Comparison of ENCODE assay signal across 33 mouse cellular contexts in genomic region chr1:64988176-64988575, GRCm38 (mm10). TPM values are rescaled to one million over a fixed set of nuclear protein-coding genes. Genes with fewer than 3 reads are reported as not detected.
"Had no signal": no experiment of that assay in that cellular context is flagged by ENCODE, and none has a peak within 500 bp of the region (broad histone marks: within the 10 kb centered on the region; RNA-seq: fewer than 3 reads in every experiment).

No protein-coding gene starts in this region.

- H3K4me3 ChIP-seq: gastrocnemius, adult 2 months; heart, adult 2 months; heart, embryonic 12.5 days; hindbrain, embryonic 10.5 days; hindbrain, embryonic 12.5 days; kidney, embryonic 15.5 days; left cerebral cortex, adult 2 months; limb, embryonic 10.5 days; limb, embryonic 12.5 days; liver, embryonic 12.5 days had no signal

- ATAC-seq: hindbrain, embryonic 16.5 days; intestine, embryonic 16.5 days; liver, embryonic 12.5 days had no signal

- H3K36me3 ChIP-seq: heart, embryonic 12.5 days; hindbrain, embryonic 10.5 days; hindbrain, embryonic 12.5 days; kidney, embryonic 15.5 days; limb, embryonic 10.5 days; limb, embryonic 12.5 days; liver, embryonic 12.5 days had no signal

- DNase-seq: gastrocnemius, adult 2 months; gastrocnemius, postnatal 10 days; gastrocnemius, postnatal 25 days; heart, adult 2 months; heart, postnatal 10 days; heart, postnatal 4 days; kidney, adult 11 months; kidney, adult 2 months; kidney, adult 9 months; kidney, postnatal 14 days; kidney, postnatal 36 days; layer of hippocampus, adult 9-11 months had no signal

- H3K9me3 ChIP-seq: heart, embryonic 12.5 days; hindbrain, embryonic 10.5 days; hindbrain, embryonic 12.5 days; kidney, embryonic 15.5 days; limb, embryonic 10.5 days; limb, embryonic 12.5 days; liver, embryonic 12.5 days had no signal

- H3K27ac ChIP-seq: gastrocnemius, adult 2 months; heart, adult 2 months; hindbrain, embryonic 10.5 days; hindbrain, embryonic 12.5 days; hindbrain, embryonic 14.5 days; kidney, embryonic 15.5 days; kidney, postnatal 0 days; left cerebral cortex, adult 2 months; limb, embryonic 10.5 days; limb, embryonic 12.5 days; liver, embryonic 12.5 days; liver, embryonic 14.5 days had no signal

- H3K4me1 ChIP-seq: heart, embryonic 12.5 days; hindbrain, embryonic 10.5 days; hindbrain, embryonic 12.5 days; kidney, embryonic 15.5 days; limb, embryonic 10.5 days; limb, embryonic 12.5 days; liver, embryonic 12.5 days had no signal

- H3K4me2 ChIP-seq: heart, embryonic 12.5 days; hindbrain, embryonic 12.5 days; hindbrain, embryonic 14.5 days; kidney, embryonic 15.5 days; limb, embryonic 12.5 days; liver, embryonic 12.5 days had no signal

- H3K27me3 ChIP-seq: heart, embryonic 12.5 days; hindbrain, embryonic 12.5 days; kidney, embryonic 15.5 days; limb, embryonic 12.5 days; liver, embryonic 12.5 days had no signal

- H3K9ac ChIP-seq: heart, embryonic 12.5 days; hindbrain, embryonic 12.5 days; hindbrain, embryonic 14.5 days; kidney, embryonic 15.5 days; limb, embryonic 12.5 days; liver, embryonic 12.5 days; liver, embryonic 14.5 days had no signal

RNA-seq across cellular contexts. Expression of gene Akr1cl, which starts 44.4 kb away (rescaled TPM):
- total RNA-seq: gastrocnemius, adult 2 months; gastrocnemius, postnatal 10 days; gastrocnemius, postnatal 25 days; gastrocnemius, postnatal 4 days; granulocyte monocyte progenitor cell, adult 5-6 weeks; heart, adult 2 months; heart, postnatal 25 days; layer of hippocampus, adult 18-20 months; layer of hippocampus, postnatal 14 days; left cerebral cortex, adult 2 months; left cerebral cortex, postnatal 14 days; left cerebral cortex, postnatal 36 days had no signal
- polyA plus RNA-seq: hindbrain, embryonic 14.5 days; hindbrain, embryonic 16.5 days; limb, embryonic 12.5 days; liver, adult 2 months; liver, embryonic 12.5 days had no signal
